Mouse (Mus musculus): ENCODE data around the gene Ceacam18. TPM values are rescaled to one million over a fixed set of nuclear protein-coding genes. Genes with fewer than 3 reads are reported as not detected.
A peak's percentile ranks its signal among the peaks of the same experiment; 100 is the strongest.
"Not testable (repeated sequence)": the region's sequence is repeated elsewhere in the genome, so short reads cannot be mapped to it uniquely, and the experiment has no call there.

The Ceacam18 gene
- polyA plus RNA-seq, 1 experiment from 2014 or later, result not detected

GRCm38 (mm10) chr7:43636194-43636593 lies 1.7 kb downstream of the Ceacam18 start:
- Histone ChIP-seq H3K27ac (no peak overlapping the region), H3K4me2 (no peak overlapping the region), H3K27me3 (no peaks in the 10 kb centered on the region), H3K9ac (no peak overlapping the region), H3K4me1 (replicated peaks) (no peaks in the 10 kb centered on the region), H3K4me3 (no peak overlapping the region), H3K9me3 (no peaks in the 10 kb centered on the region), H3K36me3 (no peaks in the 10 kb centered on the region)
- 80% methylated on average over 2 of the region's 2 CpGs for WGBS
- ATAC-seq (ENCODE audit: low FRiP score), result no peak

- 57% methylated on average over 1 of the region's 1 CpGs for WGBS
- no peaks in the 10 kb centered on the region for H3K4me1 ChIP-seq (replicated peaks)
- no peak for ATAC-seq (ENCODE audit: low FRiP score)
- H3K27me3 ChIP-seq, result no peaks in the 10 kb centered on the region
- no peaks in the 10 kb centered on the region for H3K9me3 ChIP-seq
- H3K9ac ChIP-seq, result no peak overlapping the region
- no peak overlapping the region for H3K4me3 ChIP-seq
- no peaks in the 10 kb centered on the region for H3K36me3 ChIP-seq
- no peak overlapping the region for H3K4me2 ChIP-seq
- no peak overlapping the region for H3K27ac ChIP-seq
Measured at GRCm38 (mm10) chr7:43637118-43637517, 2.6 kb downstream of the Ceacam18 start.

GRCm38 (mm10) chr7:43642587-43642986 lies 8.1 kb downstream of the Ceacam18 start:
- Histone ChIP-seq H3K9ac (no peak overlapping the region), H3K27me3 (no peaks in the 10 kb centered on the region), H3K4me2 (no peak overlapping the region), H3K4me1 (replicated peaks) (no peaks in the 10 kb centered on the region), H3K36me3 (no peaks in the 10 kb centered on the region), H3K9me3 (no peaks in the 10 kb centered on the region), H3K4me3 (no peak overlapping the region), H3K27ac (no peak overlapping the region)
- ATAC-seq (ENCODE audit: low FRiP score), result no peak
- WGBS, result 84% methylated on average over 5 of the region's 5 CpGs

- ATAC-seq (ENCODE audit: low FRiP score), result no peak
- no peak overlapping the region for H3K27ac ChIP-seq
- no peaks in the 10 kb centered on the region for H3K9me3 ChIP-seq
- H3K36me3 ChIP-seq, result no peaks in the 10 kb centered on the region
- H3K4me1 ChIP-seq (replicated peaks), result no peaks in the 10 kb centered on the region
- H3K4me3 ChIP-seq, result no peak overlapping the region
- WGBS, result 78% methylated on average over 17 of the region's 17 CpGs
- no peak overlapping the region for H3K9ac ChIP-seq
- no peak overlapping the region for H3K4me2 ChIP-seq
- H3K27me3 ChIP-seq, result no peaks in the 10 kb centered on the region
Measured at GRCm38 (mm10) chr7:43643046-43643652, 8.6 kb downstream of the Ceacam18 start.

GRCm38 (mm10) chr7:43652683-43653082 lies 18.2 kb downstream of the Ceacam18 start:
- WGBS, result 92% methylated on average over 6 of the region's 6 CpGs
- Histone ChIP-seq H3K27me3 (no peaks in the 10 kb centered on the region), H3K4me2 (no peak overlapping the region), H3K36me3 (no peaks in the 10 kb centered on the region), H3K9me3 (no peaks in the 10 kb centered on the region), H3K4me3 (no peak overlapping the region), H3K4me1 (replicated peaks) (no peaks in the 10 kb centered on the region), H3K27ac (no peak overlapping the region), H3K9ac (no peak overlapping the region)
- ATAC-seq (ENCODE audit: low FRiP score), result no peak

GRCm38 (mm10) chr7:43654519-43654918 lies 20.0 kb downstream of the Ceacam18 start:
- 85% methylated on average over 3 of the region's 3 CpGs for WGBS
- no peak for ATAC-seq (ENCODE audit: low FRiP score)
- Histone ChIP-seq H3K27ac (no peak overlapping the region), H3K9ac (no peak overlapping the region), H3K27me3 (no peaks in the 10 kb centered on the region), H3K4me1 (replicated peaks) (no peaks in the 10 kb centered on the region), H3K36me3 (no peaks in the 10 kb centered on the region), H3K4me2 (no peak overlapping the region), H3K9me3 (no peaks in the 10 kb centered on the region), H3K4me3 (no peak overlapping the region)

- H3K4me1 ChIP-seq (replicated peaks), result no peaks in the 10 kb centered on the region
- no peaks in the 10 kb centered on the region for H3K27me3 ChIP-seq
- ATAC-seq (ENCODE audit: low FRiP score), result no peak
- 78% methylated on average over 6 of the region's 6 CpGs for WGBS
- no peaks in the 10 kb centered on the region for H3K36me3 ChIP-seq
- H3K27ac ChIP-seq, result no peak overlapping the region
- H3K4me3 ChIP-seq, result no peak overlapping the region
- no peak overlapping the region for H3K9ac ChIP-seq
- no peak overlapping the region for H3K4me2 ChIP-seq
- no peaks in the 10 kb centered on the region for H3K9me3 ChIP-seq
Measured at GRCm38 (mm10) chr7:43656232-43656631, 21.7 kb downstream of the Ceacam18 start.

- H3K9me3 ChIP-seq, result no peaks in the 10 kb centered on the region
- H3K4me2 ChIP-seq, result no peak within 1 kb of the TSS
- H3K36me3 ChIP-seq, result no peaks in the 10 kb centered on the region
- H3K9ac ChIP-seq, result no peak within 1 kb of the TSS
- H3K4me3 ChIP-seq, result no peak within 1 kb of the TSS
- no peak within 1 kb of the TSS for H3K27ac ChIP-seq
- H3K4me1 ChIP-seq (replicated peaks), result no peaks in the 10 kb centered on the region
- no peaks in the 10 kb centered on the region for H3K27me3 ChIP-seq
- WGBS, result 82% methylated on average over 1 of the region's 1 CpGs
- ATAC-seq (ENCODE audit: low FRiP score), result no peak
Measured at GRCm38 (mm10) chr7:43660002-43660401, 25.5 kb downstream of the Ceacam18 start, which contains the start of gene Siglece. Siglece (minus strand) TSS chr7:43660161.

- H3K27ac ChIP-seq, result no peak overlapping the region
- no peaks in the 10 kb centered on the region for H3K9me3 ChIP-seq
- ATAC-seq (ENCODE audit: low FRiP score), result no peak
- H3K36me3 ChIP-seq, result no peaks in the 10 kb centered on the region
- no peaks in the 10 kb centered on the region for H3K4me1 ChIP-seq (replicated peaks)
- 93% methylated on average over 1 of the region's 1 CpGs for WGBS
- H3K27me3 ChIP-seq, result no peaks in the 10 kb centered on the region
- H3K4me3 ChIP-seq, result no peak overlapping the region
- H3K9ac ChIP-seq, result no peak overlapping the region
- H3K4me2 ChIP-seq, result no peak overlapping the region
Measured at GRCm38 (mm10) chr7:43662804-43663203, 28.3 kb downstream of the Ceacam18 start.

- H3K9ac ChIP-seq; ATAC-seq (ENCODE audit: low FRiP score); H3K36me3 ChIP-seq; H3K27ac ChIP-seq; H3K4me1 ChIP-seq (replicated peaks); H3K4me3 ChIP-seq; H3K4me2 ChIP-seq; H3K27me3 ChIP-seq; H3K9me3 ChIP-seq: not testable (repeated sequence)
- WGBS, result 92% methylated on average over 4 of the region's 4 CpGs
Measured at GRCm38 (mm10) chr7:43667221-43667620, 32.7 kb downstream of the Ceacam18 start.

GRCm38 (mm10) chr7:43668582-43668981 lies 34.1 kb downstream of the Ceacam18 start:
- no peaks in the 10 kb centered on the region for H3K27me3 ChIP-seq
- H3K4me3 ChIP-seq, result no peak overlapping the region
- H3K27ac ChIP-seq, result no peak overlapping the region
- no peak overlapping the region for H3K4me2 ChIP-seq
- H3K9me3 ChIP-seq, result no peaks in the 10 kb centered on the region
- ATAC-seq (ENCODE audit: low FRiP score), result no peak
- no peak overlapping the region for H3K9ac ChIP-seq
- peaks cover 11% of the 10 kb centered on the region for H3K4me1 ChIP-seq (replicated peaks)
- WGBS, result 31% methylated on average over 3 of the region's 3 CpGs
- H3K36me3 ChIP-seq, result no peaks in the 10 kb centered on the region

GRCm38 (mm10) chr7:43671064-43671808 lies 36.7 kb downstream of the Ceacam18 start:
- Histone ChIP-seq H3K9ac (peak overlapping the region; percentile 82), H3K4me1 (replicated peaks) (peaks cover 11% of the 10 kb centered on the region), H3K27me3 (no peaks in the 10 kb centered on the region), H3K36me3 (peaks cover 21% of the 10 kb centered on the region), H3K27ac (peak overlapping the region; percentile 58; the same call in 1 of the 2 replicates), H3K9me3 (no peaks in the 10 kb centered on the region), H3K4me3 (peak overlapping the region; percentile 54), H3K4me2 (peak overlapping the region; percentile 84)
- peak; percentile 58 for ATAC-seq (ENCODE audit: low FRiP score)
- WGBS, result 66% methylated on average over 11 of the region's 11 CpGs
